Comparison of ENCODE assay signal across 8 mouse cellular contexts in the genomic region with DNA sequence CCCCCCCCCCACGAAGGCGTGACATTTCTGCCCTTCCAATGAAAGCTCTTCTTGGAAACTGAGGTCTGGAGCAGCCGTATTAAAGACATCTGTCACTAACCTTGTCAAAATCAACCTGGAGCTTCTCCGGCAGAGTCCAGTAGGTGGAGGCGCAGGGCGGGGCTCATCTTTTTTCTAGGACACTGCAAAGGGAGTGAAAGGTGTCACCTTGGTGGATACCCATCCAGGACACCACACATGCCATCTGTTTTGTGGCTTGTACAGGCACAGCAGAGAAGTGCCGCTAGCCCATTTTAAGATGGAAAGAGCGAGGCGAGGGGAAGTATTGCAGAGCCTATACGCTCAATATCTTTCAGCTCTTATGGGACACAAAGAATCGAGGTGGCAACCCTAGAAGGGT.
A peak's percentile ranks its signal among the peaks of the same experiment; 100 is the strongest.
DNase-seq lines count a peak whose midpoint lies in the region; ATAC-seq and TF ChIP-seq lines count a peak whose summit lies in the region.

No protein-coding gene starts in this region.

- no peaks in the 10 kb centered on the region for H3K4me1 ChIP-seq in forebrain, embryonic 11.5 days (replicated peaks; ENCODE audit: control insufficient read depth, insufficient read depth, low read length)
- peaks cover 10% of the 10 kb centered on the region; the same call in 1 of the 2 replicates for H3K4me1 ChIP-seq in limb, embryonic 15.5 days
- H3K4me1 ChIP-seq in stomach, embryonic 16.5 days (ENCODE audit: control insufficient read depth, insufficient read depth, low read length): peaks cover 5% of the 10 kb centered on the region; the same call in 1 of the 2 replicates

- H3K36me3 ChIP-seq in forebrain, embryonic 11.5 days (ENCODE audit: control insufficient read depth, insufficient read depth, low read length): no peaks in the 10 kb centered on the region
- no peaks in the 10 kb centered on the region for H3K36me3 ChIP-seq in limb, embryonic 15.5 days
- H3K36me3 ChIP-seq in stomach, embryonic 16.5 days (ENCODE audit: control insufficient read depth, insufficient read depth, low read length): no peaks in the 10 kb centered on the region

- no peaks in the 10 kb centered on the region for H3K27me3 ChIP-seq in forebrain, embryonic 11.5 days (ENCODE audit: control insufficient read depth, insufficient read depth, low read length)
- H3K27me3 ChIP-seq in limb, embryonic 15.5 days: peaks cover 27% of the 10 kb centered on the region
- peaks cover 11% of the 10 kb centered on the region; the same call in 1 of the 2 replicates for H3K27me3 ChIP-seq in stomach, embryonic 16.5 days (ENCODE audit: control insufficient read depth, insufficient read depth, low read length)

- 47% methylated on average over 11 of the region's 11 CpGs for WGBS in forebrain, embryonic 11.5 days
- WGBS in limb, embryonic 15.5 days: 39% methylated on average over 11 of the region's 11 CpGs
- WGBS in stomach, embryonic 16.5 days: 36% methylated on average over 11 of the region's 11 CpGs

- no peak for TF ChIP-seq CTCF in left cerebral cortex, adult 2 months (IDR thresholded peaks at IDR 0.05)

- H3K27ac ChIP-seq in left cerebral cortex, adult 2 months: no peak overlapping the region; the same call in 1 of the 2 replicates
- H3K27ac ChIP-seq in forebrain, embryonic 11.5 days (ENCODE audit: low read depth, low read length): no peak overlapping the region
- no peak overlapping the region for H3K27ac ChIP-seq in limb, embryonic 15.5 days
- no peak overlapping the region for H3K27ac ChIP-seq in stomach, embryonic 16.5 days (ENCODE audit: low read length)

- intact Hi-C loops in left cerebral cortex, adult 2 months (cut with DNase I): loop anchor here (1.0 to 5.0 kb wide), 3 partner anchors 106 to 338 kb away; no protein-coding TSS in a partner anchor
- intact Hi-C loops in left cerebral cortex, postnatal 14 days (cut with DNase I): loop anchor here (1.0 to 2.0 kb wide), 2 partner anchors 184 to 338 kb away; partner anchors contain the start of gene Zfp618

- peak overlapping the region; percentile 6; the same call in 1 of the 2 replicates for H3K9ac ChIP-seq in forebrain, embryonic 11.5 days (ENCODE audit: low read length)
- H3K9ac ChIP-seq in limb, embryonic 15.5 days: no peak overlapping the region
- H3K9ac ChIP-seq in stomach, embryonic 16.5 days (ENCODE audit: low read length): peak overlapping the region; percentile 67

- peak overlapping the region; percentile 39 for H3K4me2 ChIP-seq in forebrain, embryonic 11.5 days (ENCODE audit: low read depth, low read length, severe bottlenecking)
- peak overlapping the region; percentile 69 for H3K4me2 ChIP-seq in limb, embryonic 15.5 days
- peak overlapping the region; percentile 73 for H3K4me2 ChIP-seq in stomach, embryonic 16.5 days (ENCODE audit: low read depth, low read length)

- DNase-seq in left cerebral cortex, adult 2 months (ENCODE audit: extremely low spot score in 1 of 2, low spot score in 2 of 2): no peak
- DNase-seq in left cerebral cortex, postnatal 14 days (ENCODE audit: low spot score in 2 of 2): no peak
- DNase-seq in forebrain, embryonic 11.5 days (ENCODE audit: low spot score): no peak
- no peak for DNase-seq in left cerebral cortex, adult 8-10 months (ENCODE audit: low spot score in 2 of 2)
- DNase-seq in adrenal gland, adult 18-20 months (ENCODE audit: low spot score in 2 of 2): no peak
- DNase-seq in spleen, postnatal 14 days (ENCODE audit: low spot score in 2 of 2): no peak

- peak overlapping the region; percentile 45 for H3K4me3 ChIP-seq in left cerebral cortex, adult 2 months
- peak overlapping the region; percentile 23 for H3K4me3 ChIP-seq in forebrain, embryonic 11.5 days (ENCODE audit: low read depth, low read length)
- H3K4me3 ChIP-seq in limb, embryonic 15.5 days: peak overlapping the region; percentile 41
- peak overlapping the region; percentile 49 for H3K4me3 ChIP-seq in stomach, embryonic 16.5 days (replicated peaks; ENCODE audit: low read length)

- no peaks in the 10 kb centered on the region for H3K9me3 ChIP-seq in forebrain, embryonic 11.5 days (ENCODE audit: control insufficient read depth, low read length)
- H3K9me3 ChIP-seq in limb, embryonic 15.5 days: no peaks in the 10 kb centered on the region
- no peaks in the 10 kb centered on the region for H3K9me3 ChIP-seq in stomach, embryonic 16.5 days (replicated peaks; ENCODE audit: control insufficient read depth, low read length)

- ATAC-seq in forebrain, embryonic 11.5 days (replicated peaks; ENCODE audit: low FRiP score): peak; percentile 29; the same call in 1 of the 2 replicates
- ATAC-seq in limb, embryonic 15.5 days (ENCODE audit: insufficient number of reproducible peaks, low FRiP score, low TSS enrichment, low read depth): 0 out of 2 replicates have a peak, but pooled peaks have one; percentile 17
- ATAC-seq in stomach, embryonic 16.5 days (ENCODE audit: insufficient read depth, low FRiP score): no peak
